Mouse (Mus musculus): ENCODE results near the gene Tfap2e.

Gene Tfap2e

DNA sequence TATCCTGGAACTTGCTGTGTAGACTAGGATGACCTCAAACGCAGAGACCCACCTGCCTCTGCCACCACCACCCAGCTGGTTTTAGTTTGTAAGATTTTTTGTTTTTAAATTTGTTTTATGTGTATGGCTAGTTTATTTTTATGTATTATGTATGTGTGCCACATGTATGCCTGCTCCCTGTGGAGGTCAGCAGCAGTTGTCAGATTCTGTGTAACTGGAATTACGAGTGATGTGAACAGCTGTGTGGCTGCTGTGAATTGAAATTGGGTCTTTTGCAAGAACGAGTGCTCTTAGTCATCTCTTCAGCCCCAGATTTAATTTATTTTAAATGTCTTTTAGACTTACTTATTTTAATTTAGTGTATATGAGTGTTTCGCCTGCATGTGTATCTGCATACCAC is 39.1 kb downstream of the Tfap2e start:
- DNase-seq = no peak

GRCm38 (mm10) chr4:126693021-126693420 is 43.0 kb downstream of the Tfap2e start:
- no peak for DNase-seq

DNA sequence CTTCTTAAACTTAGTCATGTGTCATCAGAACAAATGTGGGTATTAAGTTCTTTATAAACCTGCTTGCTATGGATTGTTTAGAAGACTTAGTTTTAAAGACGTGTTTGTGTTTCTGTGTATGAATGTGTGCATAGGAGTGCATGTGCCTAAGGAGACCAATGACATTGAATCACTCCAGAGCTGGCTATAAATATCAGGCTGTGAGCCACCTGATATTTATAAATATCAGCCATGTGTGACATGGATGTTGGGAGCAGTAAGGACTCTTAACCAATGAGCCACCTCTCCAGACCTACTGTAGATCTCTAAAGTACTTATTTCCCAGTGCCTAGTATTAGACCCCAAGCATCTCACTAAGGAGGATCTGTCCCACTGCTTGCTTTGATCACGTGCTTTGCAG is 46.6 kb downstream of the Tfap2e start:
- no peak for DNase-seq

DNA sequence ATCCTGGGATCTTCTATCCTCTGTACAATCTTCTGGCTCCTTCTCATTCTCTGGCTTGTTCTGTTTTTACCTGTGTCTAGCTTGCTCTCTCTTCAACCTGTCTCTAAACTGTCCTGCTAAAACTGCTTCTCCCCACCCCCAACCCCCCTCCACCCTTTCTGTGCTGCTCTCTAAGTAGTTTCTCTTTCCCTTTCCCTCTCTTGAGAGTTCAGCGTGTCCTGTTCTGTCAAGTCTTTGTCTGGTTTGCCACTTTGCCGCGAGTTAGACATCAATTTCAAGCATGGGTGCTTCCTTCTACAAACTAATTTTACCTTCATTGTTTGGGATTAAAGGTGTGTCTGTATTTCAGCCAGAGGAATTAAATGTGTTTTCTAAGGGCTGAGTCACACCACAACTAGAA is 53.0 kb downstream of the Tfap2e start:
- DNase-seq = no peak

DNA sequence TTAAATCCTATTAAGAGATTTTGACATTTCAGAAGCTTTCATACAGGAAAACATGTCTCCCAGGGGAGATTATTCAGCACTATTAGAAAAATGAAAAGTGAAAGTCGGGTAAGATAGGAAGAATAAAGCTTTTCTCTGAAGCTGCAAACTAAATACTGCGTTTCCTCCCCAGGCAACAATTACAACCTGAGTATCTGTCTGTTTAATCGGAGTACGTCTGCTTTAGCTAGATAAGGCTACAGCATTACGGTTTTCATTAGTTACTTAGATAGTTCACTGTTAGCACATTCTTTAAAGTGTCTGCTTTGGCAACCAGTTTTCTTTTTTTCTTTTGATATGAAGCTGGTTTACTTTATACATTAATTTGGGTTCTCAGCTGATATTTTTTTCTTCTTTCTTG is 53.7 kb downstream of the Tfap2e start:
- DNase-seq = no peak

- DNase-seq = peak; percentile 99
Measured at GRCm38 (mm10) chr4:126677054-126678003, 58.7 kb downstream of the Tfap2e start, which contains the start of gene Psmb2. Gene Psmb2 (plus strand): TSS chr4:126677630.

- no peak for DNase-seq
Measured at GRCm38 (mm10) chr4:126667075-126667474, 69.0 kb downstream of the Tfap2e start.
